Mouse (Mus musculus): Measurements from ENCODE around the gene P2ry6. TPM values are rescaled to one million over a fixed set of nuclear protein-coding genes. Genes with fewer than 3 reads are reported as not detected.
A peak's percentile ranks its signal among the peaks of the same experiment; 100 is the strongest.

P2ry6 gene
- total and polyA plus RNA-seq, 2 experiments from 2014 or later = 2.7 to 4.3 TPM

DNA sequence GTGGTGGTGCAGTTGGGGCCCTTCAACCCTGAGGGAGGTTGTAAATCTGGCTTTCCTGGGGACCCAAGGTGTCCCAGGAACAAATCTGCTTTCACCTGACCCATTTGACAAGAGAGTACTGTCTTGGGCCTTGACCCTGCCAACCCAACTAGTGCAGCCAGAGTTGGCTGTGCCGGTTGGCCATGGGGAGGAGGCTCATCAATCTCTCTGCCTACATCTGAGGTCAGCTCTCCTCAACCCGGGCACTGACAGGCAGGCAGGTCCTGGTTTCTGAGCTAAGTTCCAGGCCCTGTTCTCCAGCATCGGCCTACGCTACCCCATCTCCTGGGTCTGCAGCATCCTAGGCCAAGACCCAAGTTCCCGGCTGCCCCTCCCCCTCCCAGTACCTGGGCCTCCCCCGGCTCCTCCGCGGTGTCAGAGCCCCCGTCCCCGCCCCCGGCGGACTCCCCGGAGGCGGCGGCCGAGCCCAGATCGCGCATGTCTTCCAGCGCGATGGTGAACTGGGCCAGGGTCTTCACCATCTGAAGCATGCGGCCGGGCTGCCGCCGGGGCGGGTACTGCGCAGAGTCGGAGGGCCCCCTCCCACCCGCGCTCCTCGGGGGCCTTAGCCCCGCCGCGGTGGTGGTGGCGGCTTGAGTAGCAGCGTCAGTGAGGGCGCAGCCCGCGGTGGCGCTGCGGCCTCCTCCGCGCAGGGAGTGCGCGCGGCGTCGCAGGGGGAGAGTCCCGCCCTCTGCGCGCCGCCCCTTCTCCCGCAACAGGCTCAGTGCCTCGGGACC is 80.2 kb downstream of the P2ry6 start:
- Histone ChIP-seq H3K9ac (replicated peaks; ENCODE audit: low read length, poor library complexity, severe bottlenecking) (peak overlapping the region; percentile 82), H3K4me2 (ENCODE audit: low read depth, low read length, poor library complexity, severe bottlenecking) (peak overlapping the region; percentile 89), H3K27me3 (ENCODE audit: insufficient read depth, low read length) (no peaks in the 10 kb centered on the region), H3K4me1 (ENCODE audit: insufficient read depth, low read length) (peaks cover 17% of the 10 kb centered on the region; the same call in 1 of the 2 replicates), H3K27ac (ENCODE audit: low read depth, low read length) (peak overlapping the region; percentile 72), H3K4me3 (ENCODE audit: low read depth, low read length) (peak overlapping the region; percentile 59), H3K9me3 (ENCODE audit: low read length) (no peaks in the 10 kb centered on the region), H3K36me3 (ENCODE audit: insufficient read depth, low read length) (peaks cover 11% of the 10 kb centered on the region)
- peak; percentile 26; the same call in 1 of the 2 replicates for TF ChIP-seq CTCF (IDR thresholded peaks at IDR 0.05)
- DNase-seq (ENCODE audit: low spot score) (peak; percentile 67), ATAC-seq (ENCODE audit: low FRiP score) (peak; percentile 78)
- 6% methylated on average over 36 of the region's 53 CpGs for WGBS

DNA sequence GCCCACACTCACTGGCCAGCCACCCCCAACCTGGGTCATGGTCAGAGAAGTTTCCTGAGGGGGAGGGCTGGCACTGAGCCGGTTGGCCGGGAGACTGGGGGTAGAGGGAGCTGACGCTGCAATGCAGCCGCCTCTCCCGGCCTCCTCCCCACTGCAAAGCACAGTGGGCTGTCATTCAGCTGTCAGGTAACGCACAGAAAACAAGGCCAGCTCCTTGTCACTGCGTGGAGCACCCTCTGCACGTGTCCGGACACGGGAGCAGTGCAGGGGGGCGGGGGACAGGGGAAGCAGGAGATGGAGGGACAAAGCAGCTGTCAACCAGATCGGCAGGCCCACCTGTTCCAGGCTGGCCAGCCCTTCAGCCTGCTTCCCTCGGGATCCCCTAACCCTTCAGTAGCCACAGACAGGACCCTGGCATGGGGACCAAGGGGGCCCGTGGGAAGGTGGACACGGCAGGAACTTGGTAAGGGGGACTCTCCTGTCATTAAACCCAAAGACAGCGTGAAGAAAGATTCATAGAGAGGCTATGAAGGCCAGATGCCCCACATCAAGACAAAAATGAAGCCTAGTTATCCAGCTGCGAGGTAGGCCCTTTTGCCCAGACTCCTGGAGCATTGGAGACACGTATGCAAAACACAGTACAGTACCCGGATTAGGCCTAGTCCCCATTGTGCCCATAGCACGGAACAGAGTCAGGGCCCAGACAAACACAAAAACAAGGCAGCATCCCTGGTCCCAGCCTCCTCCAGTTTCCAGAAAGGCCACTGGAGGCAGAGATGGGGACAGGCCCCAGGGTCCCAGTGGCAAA is 81.0 kb downstream of the P2ry6 start:
- DNase-seq (ENCODE audit: low spot score) (peak; percentile 43), ATAC-seq (ENCODE audit: low FRiP score) (peak; percentile 28)
- WGBS = 20% methylated on average over 20 of the region's 20 CpGs
- Histone ChIP-seq H3K9me3 (ENCODE audit: low read length) (no peaks in the 10 kb centered on the region), H3K4me1 (ENCODE audit: insufficient read depth, low read length) (peaks cover 17% of the 10 kb centered on the region; the same call in 1 of the 2 replicates), H3K4me2 (ENCODE audit: low read depth, low read length, poor library complexity, severe bottlenecking) (peak overlapping the region; percentile 89), H3K4me3 (ENCODE audit: low read depth, low read length) (peak overlapping the region; percentile 59), H3K36me3 (ENCODE audit: insufficient read depth, low read length) (peaks cover 11% of the 10 kb centered on the region), H3K27me3 (ENCODE audit: insufficient read depth, low read length) (no peaks in the 10 kb centered on the region), H3K27ac (ENCODE audit: low read depth, low read length) (peak overlapping the region; percentile 72), H3K9ac (replicated peaks; ENCODE audit: low read length, poor library complexity, severe bottlenecking) (peak overlapping the region; percentile 82)
- peak; percentile 35 for TF ChIP-seq CTCF (IDR thresholded peaks at IDR 0.05)

Other genes starting within 250 kb of the P2ry6 start
- gene Relt, start 111.2 kb downstream of the P2ry6 start, total RNA-seq (2014; rRNA removed) = 7.8 and 9.0 TPM in 2 replicates
- gene Relt, start 111.2 kb downstream of the P2ry6 start, polyA plus RNA-seq (2015; fragmentation: Nextera tagmentation; extraction: Ambion mirVana) = 5.1 and 5.3 TPM in 2 replicates
- gene Arhgef17, start 42.5 kb downstream of the P2ry6 start, total RNA-seq (2014; rRNA removed) = 77.6 and 89.1 TPM in 2 replicates
- 16.3 and 16.7 TPM in 2 replicates for gene Arhgef17, start 42.5 kb downstream of the P2ry6 start, polyA plus RNA-seq (2015; fragmentation: Nextera tagmentation; extraction: Ambion mirVana)
- 0.44 and 0.85 TPM in 2 replicates for gene P2ry2, start 38.2 kb upstream of the P2ry6 start, total RNA-seq (2014; rRNA removed)
- 0.16 and 0.28 TPM in 2 replicates for gene P2ry2, start 38.2 kb upstream of the P2ry6 start, polyA plus RNA-seq (2015; fragmentation: Nextera tagmentation; extraction: Ambion mirVana)
- gene Fchsd2, start 118.2 kb upstream of the P2ry6 start, total RNA-seq (2014; rRNA removed) = 55.7 and 67.7 TPM in 2 replicates
- gene Fchsd2, start 118.2 kb upstream of the P2ry6 start, polyA plus RNA-seq (2015; fragmentation: Nextera tagmentation; extraction: Ambion mirVana) = 34.3 and 39.2 TPM in 2 replicates